Mouse (Mus musculus): ENCODE measurements around the gene Cd200r3.

GRCm38 (mm10) chr16:45004443-45004842, 61.0 kb downstream of the Cd200r3 start:
- no peak for TF ChIP-seq CTCF (IDR thresholded peaks at IDR 0.05; ENCODE audit: low read depth)
- TF ChIP-seq EP300 (optimal IDR thresholded peaks at IDR 0.05): no peak

Data from stomach, postnatal 0 days (tissue).